Mouse (Mus musculus) megakaryocyte, adult 5-6 weeks (primary cell): ENCODE results near the gene Wnt11. TPM values are rescaled to one million over a fixed set of nuclear protein-coding genes. Genes with fewer than 3 reads are reported as not detected.

ENCODE experiments used
- ATAC-seq: 2 replicates; pipeline ENCODE4 v1.8.0; 2016; ENCODE audit warnings: mild to moderate bottlenecking, inconsistent platforms; ENCODE audit not compliant: poor library complexity, severe bottlenecking
- total RNA-seq, 2 experiments: library from RNA; stranded (forward) in 1 of 2; stranded (reverse) in 1 of 2; fragments of 153-499, 151-499 nt in 1 of 2; fragments of 221-1000, 200-1000 nt in 1 of 2; gene quantifications; 2 replicates each; pipeline versions ENCODE4 v1.2.3 to v1.2.4; 2015 to 2017

Gene Wnt11
- total RNA-seq, 2 experiments from 2014 or later = 0.15 TPM; not detected in 1

GRCm38 (mm10) chr7:98863969-98864718, 29.2 kb downstream of the Wnt11 start:
- ATAC-seq = no peak

GRCm38 (mm10) chr7:98867053-98867793, 32.3 kb downstream of the Wnt11 start:
- ATAC-seq = no peak

DNA sequence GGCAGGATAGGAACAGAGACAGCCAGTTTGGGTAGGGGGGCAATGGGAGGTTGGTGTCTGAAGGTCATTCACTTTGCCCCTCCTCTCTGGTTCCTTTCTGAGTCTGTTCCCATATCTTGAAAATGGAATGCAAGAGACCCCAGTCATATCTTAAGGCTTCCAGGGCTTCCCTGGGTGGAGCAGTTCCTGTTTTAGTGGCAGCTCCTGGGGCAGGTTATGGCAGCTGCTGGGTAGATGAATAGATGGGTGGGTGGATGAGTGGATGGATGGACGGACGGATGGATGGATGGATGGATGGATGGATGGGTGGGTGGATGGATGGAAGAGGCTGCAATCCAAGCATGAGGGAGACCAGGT, 32.9 kb downstream of the Wnt11 start:
- ATAC-seq = no peak

DNA sequence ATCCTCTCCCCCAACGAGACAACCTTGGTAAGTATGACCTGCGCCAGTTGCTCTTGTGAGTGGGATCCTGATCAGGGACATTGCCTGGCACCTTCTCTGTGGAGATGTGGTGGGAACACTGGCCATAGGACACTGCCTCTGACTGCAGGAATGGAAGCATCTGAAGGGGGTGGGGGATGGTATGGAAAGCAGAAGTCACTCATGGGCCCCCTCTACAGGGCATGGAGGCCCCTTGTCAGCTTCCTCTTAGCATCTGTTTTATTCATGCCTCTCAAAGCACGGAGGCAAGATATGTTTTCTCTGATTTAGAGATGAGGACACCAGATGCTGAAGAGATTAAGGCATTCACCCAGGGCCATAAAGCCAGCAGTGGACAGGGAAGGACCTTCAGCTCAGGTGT, 34.2 kb downstream of the Wnt11 start:
- peak; percentile 82 for ATAC-seq

DNA sequence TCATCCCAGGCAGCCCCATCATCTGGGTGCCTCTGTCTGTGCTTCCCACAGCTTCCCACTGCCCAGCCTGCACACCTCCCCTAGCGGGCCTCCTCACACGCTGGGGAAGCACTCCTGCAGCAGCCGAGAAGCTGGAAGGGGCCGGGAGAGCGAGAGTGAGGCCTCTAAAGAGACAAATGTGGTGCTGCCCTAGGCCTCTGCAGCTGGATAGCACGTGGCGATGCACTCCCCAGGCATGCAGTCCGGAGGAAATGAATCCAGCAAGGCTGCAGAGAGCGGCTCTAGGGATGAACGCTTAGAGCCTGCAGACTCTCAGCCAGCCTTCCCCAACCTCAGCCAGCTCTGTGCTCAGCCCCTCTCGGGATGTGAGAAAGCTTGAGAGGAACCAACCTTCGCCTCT, 35.9 kb downstream of the Wnt11 start:
- no peak for ATAC-seq

DNA sequence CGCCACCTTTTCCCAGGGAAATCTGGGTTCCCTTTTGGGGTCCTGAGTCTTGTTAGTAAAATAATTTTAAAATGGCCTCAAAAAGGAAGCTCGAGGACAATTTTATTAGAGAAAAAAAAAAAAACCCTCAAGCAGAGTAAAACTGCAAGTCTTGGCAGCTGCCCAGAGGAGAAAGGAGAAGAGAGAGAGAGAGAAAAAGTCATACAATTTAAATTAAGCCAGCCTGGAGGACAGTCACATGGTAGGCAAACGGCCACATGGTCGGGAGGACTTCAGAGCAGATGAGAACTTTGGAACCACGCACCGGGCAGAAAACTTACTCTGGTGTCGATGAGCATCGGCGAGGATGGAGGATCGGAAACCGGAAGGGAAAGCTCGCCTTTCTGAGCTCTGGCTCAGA, 37.0 kb downstream of the Wnt11 start:
- ATAC-seq = no peak

DNA sequence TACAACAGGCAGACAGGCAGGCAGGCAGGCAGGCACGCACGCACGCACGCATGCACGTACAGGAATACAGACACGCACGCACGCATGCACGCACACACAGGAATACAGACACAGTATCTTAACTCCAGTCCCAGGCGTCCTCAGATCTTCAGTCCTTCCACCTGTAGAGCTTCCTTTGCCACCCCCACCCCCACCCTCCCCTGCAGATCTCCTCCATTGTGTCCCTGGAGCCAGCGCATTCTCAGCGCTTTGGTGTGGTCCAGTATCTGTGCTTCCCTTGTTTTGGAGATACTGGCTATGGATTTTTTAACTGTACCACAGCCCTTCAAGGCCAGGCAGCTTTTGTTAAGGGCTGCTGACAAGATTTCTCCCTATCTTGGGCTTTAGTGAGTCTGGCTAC, 38.4 kb downstream of the Wnt11 start:
- ATAC-seq = no peak

- ATAC-seq = no peak
Measured at GRCm38 (mm10) chr7:98874411-98874951, 39.6 kb downstream of the Wnt11 start.

GRCm38 (mm10) chr7:98875390-98875990, 40.6 kb downstream of the Wnt11 start:
- no peak for ATAC-seq

DNA sequence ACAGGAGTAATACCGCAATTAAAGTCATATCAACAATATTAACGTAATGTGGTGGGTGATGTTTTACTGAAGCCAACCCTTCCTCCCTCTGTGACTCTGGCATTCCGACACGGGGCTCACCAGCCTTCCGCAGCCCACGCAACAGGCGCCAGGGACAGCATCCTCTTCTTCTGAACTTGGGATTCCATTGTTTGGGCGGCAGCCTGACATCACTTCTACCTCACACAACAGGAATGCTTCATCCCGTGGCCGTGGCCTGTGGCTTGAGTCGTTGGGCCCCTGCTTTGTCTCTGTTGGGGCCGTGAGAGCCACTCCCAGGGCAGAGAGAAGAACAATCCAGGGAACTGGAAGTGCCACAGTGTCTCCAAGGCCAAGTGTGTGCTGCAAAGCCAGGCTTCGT, 41.2 kb downstream of the Wnt11 start:
- ATAC-seq = no peak

GRCm38 (mm10) chr7:98879176-98879575, 44.3 kb downstream of the Wnt11 start:
- ATAC-seq = no peak

DNA sequence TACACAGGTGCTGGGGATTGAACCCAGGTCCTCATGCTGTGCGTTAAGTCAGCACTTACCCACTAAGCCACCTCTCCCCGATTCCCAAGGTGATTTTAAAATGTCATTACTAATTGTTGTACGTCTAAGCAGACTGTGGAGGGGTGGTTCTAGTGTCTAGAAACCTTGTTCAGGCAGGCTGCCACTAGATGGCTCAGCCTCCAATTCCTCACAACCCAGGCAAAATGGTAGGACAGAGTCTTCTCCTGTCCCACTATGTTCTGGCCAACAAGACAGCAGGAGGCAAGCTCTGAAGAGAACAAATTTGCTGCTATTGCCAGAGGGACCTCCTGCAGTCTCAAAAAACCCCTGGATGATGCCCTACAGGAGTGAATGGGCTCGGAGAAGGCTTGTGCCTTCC, 47.0 kb downstream of the Wnt11 start:
- ATAC-seq = no peak

DNA sequence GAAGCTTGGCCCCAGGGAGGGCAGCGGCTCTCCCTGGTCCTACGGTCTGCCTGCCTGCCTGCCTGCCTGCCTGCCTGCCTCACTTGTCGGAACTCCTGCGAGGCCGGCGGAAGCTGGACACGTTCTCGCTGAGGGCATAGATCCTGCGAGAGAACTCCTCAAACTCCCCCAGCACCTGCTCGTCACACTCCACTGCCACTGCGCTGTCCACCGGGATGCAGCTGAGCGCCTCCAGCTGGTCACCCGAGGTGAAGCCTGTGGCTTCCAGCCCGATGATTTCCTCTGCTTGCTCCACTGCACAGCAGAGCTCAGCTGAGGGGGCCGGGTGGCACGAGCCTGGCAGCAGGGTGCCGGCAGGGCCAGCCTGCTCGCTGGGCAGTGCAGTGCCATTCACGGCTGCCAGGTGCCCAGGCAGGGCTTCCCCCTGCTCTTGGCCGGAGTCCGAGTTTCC, 52.9 kb downstream of the Wnt11 start:
- ATAC-seq = no peak

- no peak for ATAC-seq
Measured at GRCm38 (mm10) chr7:98888810-98889209, 53.9 kb downstream of the Wnt11 start.

GRCm38 (mm10) chr7:98889211-98889610, 54.3 kb downstream of the Wnt11 start:
- ATAC-seq = no peak

- no peak for ATAC-seq
Measured at GRCm38 (mm10) chr7:98893144-98893543, 58.2 kb downstream of the Wnt11 start.

GRCm38 (mm10) chr7:98894305-98894704, 59.4 kb downstream of the Wnt11 start:
- peak; percentile 44; the same call in 1 of the 2 replicates for ATAC-seq

DNA sequence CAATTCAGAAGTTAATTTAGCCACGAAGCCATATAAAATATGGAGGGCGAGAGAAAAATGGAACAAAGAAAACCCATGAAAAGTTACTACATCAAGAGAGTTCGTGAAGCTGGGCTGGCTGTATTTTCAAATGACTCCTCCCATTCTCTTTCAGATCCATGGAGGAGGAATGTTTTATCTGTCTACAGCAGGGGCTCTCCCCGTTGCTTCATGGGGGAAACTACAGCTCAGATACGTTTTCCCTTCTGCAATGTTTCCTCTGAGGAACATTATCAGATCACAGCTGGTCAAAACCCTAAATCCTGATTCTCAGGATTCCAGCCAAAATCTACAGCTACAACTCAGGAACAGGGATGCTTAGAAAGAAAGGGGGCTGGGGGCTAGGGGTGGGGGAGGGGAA, 59.9 kb downstream of the Wnt11 start:
- ATAC-seq = no peak

GRCm38 (mm10) chr7:98895501-98896095, 60.7 kb downstream of the Wnt11 start:
- no peak for ATAC-seq

- no peak for ATAC-seq
Measured at GRCm38 (mm10) chr7:98897323-98897722, 62.4 kb downstream of the Wnt11 start.

- ATAC-seq = no peak
Measured at GRCm38 (mm10) chr7:98899815-98900214, 64.9 kb downstream of the Wnt11 start.
